Mouse (Mus musculus) G1E (cell line): Measurements from ENCODE around the gene Xpo6. TPM values are rescaled to one million over a fixed set of nuclear protein-coding genes. Genes with fewer than 3 reads are reported as not detected.
A peak's percentile ranks its signal among the peaks of the same experiment; 100 is the strongest.

Source experiments
- ATAC-seq: 2 replicates; pipeline ENCODE4 v1.8.0; 2016; ENCODE audit warnings: mild to moderate bottlenecking; ENCODE audit not compliant: insufficient number of reproducible peaks, poor library complexity, low FRiP score, severe bottlenecking; ENCODE audit errors: extremely low read depth
- DNase-seq: peaks from one replicate; pipeline ENCODE4 v3.0.0; 2012; ENCODE audit warnings: low spot score
- H3K27me3 ChIP-seq: 2 replicates; pipeline ENCODE4 v1.6.1; 2012; ENCODE audit warnings: mild to moderate bottlenecking, low read length, inconsistent platforms; ENCODE audit not compliant: insufficient read depth
- H3K36me3 ChIP-seq: replicated peaks from 2 replicates; pipeline ENCODE3; 2012; ENCODE audit warnings: mild to moderate bottlenecking, inconsistent platforms
- H3K4me1 ChIP-seq: 2 replicates; pipeline ENCODE4 v1.6.1; 2012; ENCODE audit warnings: low read depth, low read length, inconsistent platforms, mixed read lengths; ENCODE audit not compliant: insufficient read depth
- H3K4me3 ChIP-seq: 2 replicates; pipeline ENCODE4 v1.5.1; 2012; ENCODE audit warnings: low read depth, mild to moderate bottlenecking, inconsistent platforms, low read length, moderate library complexity, mixed read lengths
- H3K9me3 ChIP-seq: replicated peaks from 2 replicates; pipeline ENCODE4 v1.6.1; 2012; ENCODE audit warnings: inconsistent platforms
- CTCF ChIP-seq: IDR thresholded peaks from 2 replicates; pipeline ENCODE4 v1.5.1; 2012; ENCODE audit warnings: low read depth, low read length, inconsistent platforms, mixed read lengths
- GATA1 ChIP-seq: IDR thresholded peaks from 2 replicates; pipeline ENCODE4 v1.6.1; 2012; ENCODE audit warnings: borderline replicate concordance, low read length, inconsistent platforms, mixed read lengths
- GATA2 ChIP-seq: IDR thresholded peaks from 2 replicates; pipeline ENCODE4 v1.6.1; 2012; ENCODE audit warnings: low read depth, low read length, inconsistent platforms, borderline replicate concordance
- POLR2AphosphoS5 ChIP-seq: IDR thresholded peaks from 2 replicates; pipeline ENCODE4 v1.6.1; 2012; ENCODE audit warnings: low read depth, low read length, inconsistent platforms; ENCODE audit not compliant: insufficient replicate concordance
- TAL1 ChIP-seq: conservative IDR thresholded peaks from 2 replicates; pipeline ENCODE4 v1.6.1; 2012; ENCODE audit warnings: low read depth, low read length, inconsistent platforms, mixed read lengths
- polyA plus RNA-seq: library from polyadenylated mRNA; stranded (reverse); fragments of >175 nt; gene quantifications from 2 replicates; pipeline ENCODE4 v1.2.3, GENCODE M21; 2012
- total RNA-seq, 2 experiments: library from RNA; stranded (forward) in 1 of 2; stranded (reverse) in 1 of 2; fragments of 200-1000 nt in 1 of 2; fragments of >200 nt in 1 of 2; fragmentation: Nextera tagmentation in 1 of 2; gene quantifications; 2 replicates each; pipeline ENCODE4 v1.2.3; 2014 to 2017

Xpo6 gene
- total and polyA plus RNA-seq, 3 experiments = 50.0 to 242 (median 180) TPM

- DNase-seq (peak; percentile 25), ATAC-seq (peak; percentile 88)
- Histone ChIP-seq H3K36me3 (peaks cover 96% of the 10 kb centered on the region), H3K4me1 (peaks cover 31% of the 10 kb centered on the region), H3K9me3 (no peaks in the 10 kb centered on the region), H3K4me3 (no peak overlapping the region), H3K27me3 (no peaks in the 10 kb centered on the region)
- TF ChIP-seq GATA1 (no peak), TAL1 (peak; percentile 50)
Measured at GRCm38 (mm10) chr7:126126502-126126901, 73.8 kb downstream of the Xpo6 start.

GRCm38 (mm10) chr7:126121533-126121932 lies 78.8 kb downstream of the Xpo6 start:
- H3K4me3 ChIP-seq = no peak overlapping the region
- TF ChIP-seq CTCF = no peak
- TF ChIP-seq POLR2AphosphoS5 = no peak
- TF ChIP-seq TAL1 = no peak
- TF ChIP-seq GATA1 = no peak
- TF ChIP-seq GATA2 = no peak
- H3K9me3 ChIP-seq = no peaks in the 10 kb centered on the region
- ATAC-seq (no peak), DNase-seq (no peak)
- H3K27me3 ChIP-seq = no peaks in the 10 kb centered on the region
- H3K36me3 ChIP-seq = peaks cover 90% of the 10 kb centered on the region
- peaks cover 12% of the 10 kb centered on the region for H3K4me1 ChIP-seq

GRCm38 (mm10) chr7:126119819-126120218 lies 80.5 kb downstream of the Xpo6 start:
- peaks cover 90% of the 10 kb centered on the region for H3K36me3 ChIP-seq
- H3K27me3 ChIP-seq = no peaks in the 10 kb centered on the region
- ATAC-seq (no peak), DNase-seq (no peak)
- no peaks in the 10 kb centered on the region; the same call in 1 of the 2 replicates for H3K4me1 ChIP-seq
- no peak overlapping the region for H3K4me3 ChIP-seq
- H3K9me3 ChIP-seq = no peaks in the 10 kb centered on the region
- TF ChIP-seq GATA2 = no peak
- no peak for TF ChIP-seq CTCF
- no peak for TF ChIP-seq GATA1
- no peak for TF ChIP-seq TAL1
- TF ChIP-seq POLR2AphosphoS5 = no peak

- no peaks in the 10 kb centered on the region for H3K27me3 ChIP-seq
- DNase-seq = no peak
- peaks cover 87% of the 10 kb centered on the region for H3K36me3 ChIP-seq
- TF ChIP-seq GATA1 (no peak), CTCF (no peak), TAL1 (no peak)
- no peak overlapping the region for H3K4me3 ChIP-seq
- no peaks in the 10 kb centered on the region for H3K4me1 ChIP-seq
- H3K9me3 ChIP-seq = no peaks in the 10 kb centered on the region
- no peak for ATAC-seq
Measured at GRCm38 (mm10) chr7:126113263-126113662, 87.0 kb downstream of the Xpo6 start.

- no peaks in the 10 kb centered on the region for H3K4me1 ChIP-seq
- DNase-seq = no peak
- no peak overlapping the region for H3K4me3 ChIP-seq
- H3K36me3 ChIP-seq = peaks cover 95% of the 10 kb centered on the region
- no peak for ATAC-seq
- no peak for TF ChIP-seq CTCF
- no peak for TF ChIP-seq GATA1
- TF ChIP-seq POLR2AphosphoS5 = no peak
- TF ChIP-seq GATA2 = no peak
- TF ChIP-seq TAL1 = no peak
- H3K9me3 ChIP-seq = no peaks in the 10 kb centered on the region
- no peaks in the 10 kb centered on the region for H3K27me3 ChIP-seq
Measured at GRCm38 (mm10) chr7:126111230-126111629, 89.1 kb downstream of the Xpo6 start.

GRCm38 (mm10) chr7:126109898-126110297 lies 90.4 kb downstream of the Xpo6 start:
- Histone ChIP-seq H3K4me1 (no peaks in the 10 kb centered on the region), H3K27me3 (no peaks in the 10 kb centered on the region), H3K9me3 (no peaks in the 10 kb centered on the region), H3K36me3 (peaks cover 94% of the 10 kb centered on the region), H3K4me3 (no peak overlapping the region)
- ATAC-seq = no peak
- no peak for DNase-seq
- TF ChIP-seq CTCF = no peak
- TF ChIP-seq TAL1 = no peak
- no peak for TF ChIP-seq GATA1

- ATAC-seq (no peak), DNase-seq (no peak)
- peaks cover 95% of the 10 kb centered on the region for H3K36me3 ChIP-seq
- no peak overlapping the region for H3K4me3 ChIP-seq
- TF ChIP-seq CTCF (no peak), POLR2AphosphoS5 (no peak), GATA2 (no peak), TAL1 (no peak), GATA1 (no peak)
- H3K4me1 ChIP-seq = no peaks in the 10 kb centered on the region
- H3K27me3 ChIP-seq = no peaks in the 10 kb centered on the region
- no peaks in the 10 kb centered on the region for H3K9me3 ChIP-seq
Measured at GRCm38 (mm10) chr7:126100440-126100839, 99.9 kb downstream of the Xpo6 start.
